Mouse (Mus musculus): ENCODE results near the gene Tsen2. TPM values are rescaled to one million over a fixed set of nuclear protein-coding genes. Genes with fewer than 3 reads are reported as not detected.

The Tsen2 gene
- total RNA-seq, 2 experiments from 2014 or later = 18.7 to 35.8 TPM

GRCm38 (mm10) chr6:115536169-115536568, 8.3 kb upstream of the Tsen2 start:
- no peak for ATAC-seq (replicated peaks; ENCODE audit: low FRiP score, low TSS enrichment, poor library complexity, severe bottlenecking)

GRCm38 (mm10) chr6:115538645-115539429, 5.6 kb upstream of the Tsen2 start:
- ATAC-seq (replicated peaks; ENCODE audit: low FRiP score, low TSS enrichment, poor library complexity, severe bottlenecking) = peak; percentile 73

GRCm38 (mm10) chr6:115541676-115542275, 2.7 kb upstream of the Tsen2 start:
- no peak for ATAC-seq (replicated peaks; ENCODE audit: low FRiP score, low TSS enrichment, poor library complexity, severe bottlenecking)

GRCm38 (mm10) chr6:115542341-115542740, 2.1 kb upstream of the Tsen2 start:
- no peak for ATAC-seq (replicated peaks; ENCODE audit: low FRiP score, low TSS enrichment, poor library complexity, severe bottlenecking)

- peak; percentile 39 for ATAC-seq (replicated peaks; ENCODE audit: low FRiP score, low TSS enrichment, poor library complexity, severe bottlenecking)
Measured at GRCm38 (mm10) chr6:115546276-115546675, 1.8 kb downstream of the Tsen2 start.

GRCm38 (mm10) chr6:115555485-115555884, 11.0 kb downstream of the Tsen2 start:
- no peak for ATAC-seq (replicated peaks; ENCODE audit: low FRiP score, low TSS enrichment, poor library complexity, severe bottlenecking)

- ATAC-seq (replicated peaks; ENCODE audit: low FRiP score, low TSS enrichment, poor library complexity, severe bottlenecking) = no peak
Measured at GRCm38 (mm10) chr6:115558176-115558575, 13.7 kb downstream of the Tsen2 start.

- ATAC-seq (replicated peaks; ENCODE audit: low FRiP score, low TSS enrichment, poor library complexity, severe bottlenecking) = no peak
Measured at GRCm38 (mm10) chr6:115559651-115560632, 15.5 kb downstream of the Tsen2 start.

GRCm38 (mm10) chr6:115565479-115566045, 21.1 kb downstream of the Tsen2 start:
- ATAC-seq (replicated peaks; ENCODE audit: low FRiP score, low TSS enrichment, poor library complexity, severe bottlenecking) = no peak

- no peak for ATAC-seq (replicated peaks; ENCODE audit: low FRiP score, low TSS enrichment, poor library complexity, severe bottlenecking)
Measured at GRCm38 (mm10) chr6:115574171-115574570, 29.7 kb downstream of the Tsen2 start.

- ATAC-seq (replicated peaks; ENCODE audit: low FRiP score, low TSS enrichment, poor library complexity, severe bottlenecking) = no peak
Measured at GRCm38 (mm10) chr6:115577407-115577806, 32.9 kb downstream of the Tsen2 start.

GRCm38 (mm10) chr6:115577941-115578340, 33.5 kb downstream of the Tsen2 start:
- no peak for ATAC-seq (replicated peaks; ENCODE audit: low FRiP score, low TSS enrichment, poor library complexity, severe bottlenecking)

GRCm38 (mm10) chr6:115580810-115581209, 36.3 kb downstream of the Tsen2 start:
- no peak for ATAC-seq (replicated peaks; ENCODE audit: low FRiP score, low TSS enrichment, poor library complexity, severe bottlenecking)

- ATAC-seq (replicated peaks; ENCODE audit: low FRiP score, low TSS enrichment, poor library complexity, severe bottlenecking) = no peak
Measured at GRCm38 (mm10) chr6:115582328-115583115, 38.1 kb downstream of the Tsen2 start.

- ATAC-seq (replicated peaks; ENCODE audit: low FRiP score, low TSS enrichment, poor library complexity, severe bottlenecking) = peak; percentile 72
Measured at GRCm38 (mm10) chr6:115583430-115584125, 39.1 kb downstream of the Tsen2 start.

GRCm38 (mm10) chr6:115584176-115584575, 39.7 kb downstream of the Tsen2 start:
- peak; percentile 48; the same call in 1 of the 2 replicates for ATAC-seq (replicated peaks; ENCODE audit: low FRiP score, low TSS enrichment, poor library complexity, severe bottlenecking)

- no peak for ATAC-seq (replicated peaks; ENCODE audit: low FRiP score, low TSS enrichment, poor library complexity, severe bottlenecking)
Measured at GRCm38 (mm10) chr6:115586321-115586720, 41.9 kb downstream of the Tsen2 start.

GRCm38 (mm10) chr6:115591692-115592359, 47.4 kb downstream of the Tsen2 start:
- no peak for ATAC-seq (replicated peaks; ENCODE audit: low FRiP score, low TSS enrichment, poor library complexity, severe bottlenecking)

Data from megakaryocyte-erythroid progenitor cell, adult 5-6 weeks (primary cell).